Mouse (Mus musculus) CH12.LX (cell line): ENCODE measurements at regions not wholly inside any gene's neighbourhood (a gene's known extent, or its start where the extent isn't known, plus 50 kb on each side); places are given as distances from the start of the nearest gene placed in this dataset.

Experiments
- CTCF ChIP-seq, 2 experiments: IDR thresholded peaks in 1 of 2; conservative IDR thresholded peaks in 1 of 2; 2 replicates each; pipeline ENCODE4 v1.5.1; 2011 to 2012; ENCODE audit warnings: low read depth in 2 of 2, low read length in 2 of 2, improper control_type of control experiment in 1 of 2, inconsistent platforms in 1 of 2, mild to moderate bottlenecking in 1 of 2, moderate library complexity in 1 of 2
- ELF1 ChIP-seq: IDR thresholded peaks from 2 replicates; pipeline ENCODE4 v1.6.1; 2014; ENCODE audit warnings: low read depth, mild to moderate bottlenecking, inconsistent platforms, low read length, improper control_type of control experiment
- EP300 ChIP-seq: IDR thresholded peaks from 2 replicates; pipeline ENCODE4 v1.6.1; 2011; ENCODE audit warnings: low read length, improper control_type of control experiment
- GABPA ChIP-seq: IDR thresholded peaks from 2 replicates; pipeline ENCODE4 v1.6.1; 2012; ENCODE audit warnings: low read depth, low read length, improper control_type of control experiment, inconsistent platforms; ENCODE audit not compliant: insufficient replicate concordance
- MAFK ChIP-seq: IDR thresholded peaks from 2 replicates; pipeline ENCODE4 v1.6.1; 2011; ENCODE audit warnings: low read length, improper control_type of control experiment; ENCODE audit not compliant: insufficient replicate concordance
- MAX ChIP-seq: IDR thresholded peaks from 2 replicates; pipeline ENCODE4 v1.6.1; 2011; ENCODE audit warnings: low read length, improper control_type of control experiment
- MEF2A ChIP-seq: IDR thresholded peaks from 2 replicates; pipeline ENCODE4 v1.6.1; 2014; ENCODE audit warnings: low read depth, mild to moderate bottlenecking, inconsistent platforms, low read length, improper control_type of control experiment, borderline replicate concordance
- POLR2A ChIP-seq: IDR thresholded peaks from 2 replicates; pipeline ENCODE4 v1.6.1; 2011; ENCODE audit warnings: low read depth, mild to moderate bottlenecking, improper control_type of control experiment, low read length
- SMC3 ChIP-seq: IDR thresholded peaks from 2 replicates; pipeline ENCODE4 v1.6.1; 2011; ENCODE audit warnings: low read depth, low read length, improper control_type of control experiment
- USF2 ChIP-seq: conservative IDR thresholded peaks from 2 replicates; pipeline ENCODE4 v1.6.1; 2011; ENCODE audit warnings: low read depth, low read length, improper control_type of control experiment
- ZC3H11A ChIP-seq: IDR thresholded peaks from 2 replicates; pipeline ENCODE4 v1.6.1; 2012; ENCODE audit warnings: low read depth, mild to moderate bottlenecking, inconsistent platforms, low read length, improper control_type of control experiment

GRCm38 (mm10) chr16:93137249-93137648 is 311.3 kb upstream of the Runx1 start:
- TF ChIP-seq MEF2A, result no peak
- no peak for TF ChIP-seq POLR2A
- TF ChIP-seq CTCF (conservative IDR thresholded peaks at IDR 0.05 in 1 of 2, IDR thresholded peaks at IDR 0.05 in 1 of 2; ENCODE audit: low read depth in 2 of 2, low read length in 2 of 2), result peak; percentile 10 to 83; a peak in 2 of 4 replicates
- TF ChIP-seq GABPA, result no peak
- TF ChIP-seq EP300, result no peak
- no peak for TF ChIP-seq MAX
- TF ChIP-seq MAFK, result no peak
- peak; percentile 90 for TF ChIP-seq SMC3
- TF ChIP-seq USF2, result no peak
- TF ChIP-seq ELF1, result no peak
- TF ChIP-seq ZC3H11A, result peak; percentile 76
